Mouse (Mus musculus) myocyte (in vitro differentiated cells): Measurements from ENCODE around the gene Mutyh.

Experiments used
- E2F4 ChIP-seq: IDR thresholded peaks from one replicate; pipeline ENCODE4 v1.6.1; 2011; ENCODE audit warnings: mild to moderate bottlenecking, control low read depth, moderate library complexity; ENCODE audit not compliant: insufficient read depth
- MAX ChIP-seq: IDR thresholded peaks from one replicate; pipeline ENCODE4 v1.6.1; 2011; ENCODE audit warnings: low read depth, mild to moderate bottlenecking, control low read depth
- MYOD1 ChIP-seq, 3 experiments: IDR thresholded peaks; one replicate each; pipeline ENCODE4 v1.6.1; 2011; ENCODE audit warnings: control low read depth in 2 of 3, low read depth in 2 of 3, mild to moderate bottlenecking in 2 of 3, moderate library complexity in 1 of 3; ENCODE audit not compliant: insufficient read length in 2 of 3, control insufficient read depth in 1 of 3
- MYOG ChIP-seq, 3 experiments: IDR thresholded peaks; one replicate each; pipeline ENCODE4 v1.6.1; 2011; ENCODE audit warnings: control low read depth in 2 of 3, low read depth in 2 of 3, mild to moderate bottlenecking in 2 of 3; ENCODE audit not compliant: insufficient read length in 2 of 3, control insufficient read depth in 1 of 3, insufficient read depth in 1 of 3
- POLR2A ChIP-seq: IDR thresholded peaks from one replicate; pipeline ENCODE4 v1.6.1; 2011; ENCODE audit warnings: low read depth, mild to moderate bottlenecking, control low read depth, moderate library complexity; ENCODE audit not compliant: insufficient read length
- POLR2AphosphoS2 ChIP-seq: IDR thresholded peaks from one replicate; pipeline ENCODE4 v1.6.1; 2011; ENCODE audit warnings: low read depth, control low read depth; ENCODE audit not compliant: insufficient read length

DNA sequence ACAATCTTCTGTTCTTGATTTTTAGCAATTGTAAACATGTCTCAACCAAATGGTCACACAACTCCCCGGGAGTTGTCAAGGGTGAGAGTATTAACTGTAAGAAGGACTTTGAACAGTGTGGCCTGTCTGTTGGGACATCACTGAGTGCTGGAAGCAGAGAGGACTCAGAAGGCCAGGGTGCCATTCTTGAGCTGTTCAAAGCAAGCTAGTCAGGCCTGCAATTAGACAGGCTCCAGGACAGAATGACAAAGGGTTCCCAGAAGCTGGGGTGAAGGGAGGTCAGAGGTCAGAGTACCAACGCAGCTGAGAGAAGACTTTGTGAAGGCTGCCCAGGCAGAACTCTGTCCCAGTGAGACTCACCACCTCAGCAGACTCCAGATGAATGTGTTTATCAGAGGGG is 31.5 kb downstream of the Mutyh start:
- TF ChIP-seq POLR2A (no peak), POLR2AphosphoS2 (no peak), MYOG (IDR thresholded peaks at IDR 0.05; ENCODE audit: control insufficient read depth in 1 of 3, insufficient read depth in 1 of 3, insufficient read length in 2 of 3, low read depth in 2 of 3) (no peak), MAX (no peak), MYOD1 (IDR thresholded peaks at IDR 0.05; ENCODE audit: control insufficient read depth in 1 of 3, insufficient read length in 2 of 3, low read depth in 2 of 3) (no peak), E2F4 (no peak)
